Mouse (Mus musculus): ENCODE results near the gene Ovca2. TPM values are rescaled to one million over a fixed set of nuclear protein-coding genes. Genes with fewer than 3 reads are reported as not detected.

The Ovca2 gene
- polyA plus RNA-seq, 1 experiment from 2014 or later = 31.5 TPM

GRCm38 (mm10) chr11:75159564-75159963 lies 19.1 kb downstream of the Ovca2 start:
- no peak overlapping the region for H3K4me2 ChIP-seq (replicated peaks)
- H3K27ac ChIP-seq = no peak overlapping the region
- WGBS = 63% methylated on average over 2 of the region's 2 CpGs
- H3K36me3 ChIP-seq = peaks cover 47% of the 10 kb centered on the region
- no peak for ATAC-seq (ENCODE audit: insufficient number of reproducible peaks, insufficient read depth, low FRiP score, low TSS enrichment)
- no peak overlapping the region for H3K9ac ChIP-seq
- H3K4me3 ChIP-seq = no peak overlapping the region
- H3K4me1 ChIP-seq = peaks cover 26% of the 10 kb centered on the region
- H3K27me3 ChIP-seq = peaks cover 17% of the 10 kb centered on the region
- H3K9me3 ChIP-seq = no peaks in the 10 kb centered on the region

- no peak overlapping the region for H3K4me3 ChIP-seq
- ATAC-seq (ENCODE audit: insufficient number of reproducible peaks, insufficient read depth, low FRiP score, low TSS enrichment) = no peak
- 91% methylated on average over 14 of the region's 14 CpGs for WGBS
- H3K36me3 ChIP-seq = peaks cover 44% of the 10 kb centered on the region
- peaks cover 26% of the 10 kb centered on the region for H3K4me1 ChIP-seq
- H3K27me3 ChIP-seq = peaks cover 6% of the 10 kb centered on the region
- no peak overlapping the region for H3K27ac ChIP-seq
- H3K9me3 ChIP-seq = no peaks in the 10 kb centered on the region
- no peak overlapping the region for H3K4me2 ChIP-seq (replicated peaks)
- no peak overlapping the region for H3K9ac ChIP-seq
Observed at GRCm38 (mm10) chr11:75158432-75158831, 20.2 kb downstream of the Ovca2 start.

- Histone ChIP-seq H3K27ac (no peak overlapping the region), H3K4me2 (replicated peaks) (no peak overlapping the region), H3K36me3 (peaks cover 40% of the 10 kb centered on the region), H3K4me3 (no peak overlapping the region), H3K9me3 (no peaks in the 10 kb centered on the region), H3K4me1 (peaks cover 26% of the 10 kb centered on the region), H3K9ac (no peak overlapping the region), H3K27me3 (0 out of 2 replicates have a peak, but pooled peaks cover under 1% of the 10 kb centered on the region)
- 21% methylated on average over 2 of the region's 2 CpGs for WGBS
- no peak for ATAC-seq (ENCODE audit: insufficient number of reproducible peaks, insufficient read depth, low FRiP score, low TSS enrichment)
Observed at GRCm38 (mm10) chr11:75157901-75158300, 20.7 kb downstream of the Ovca2 start.

- Histone ChIP-seq H3K4me3 (no peak overlapping the region), H3K4me2 (replicated peaks) (no peak overlapping the region), H3K9me3 (no peaks in the 10 kb centered on the region), H3K9ac (no peak overlapping the region), H3K27ac (no peak overlapping the region), H3K4me1 (peaks cover 26% of the 10 kb centered on the region), H3K27me3 (no peaks in the 10 kb centered on the region), H3K36me3 (peaks cover 31% of the 10 kb centered on the region; the same call in 1 of the 2 replicates)
- WGBS = 44% methylated on average over 4 of the region's 4 CpGs
- no peak for ATAC-seq (ENCODE audit: insufficient number of reproducible peaks, insufficient read depth, low FRiP score, low TSS enrichment)
Observed at GRCm38 (mm10) chr11:75157037-75157436, 21.6 kb downstream of the Ovca2 start.

- Histone ChIP-seq H3K4me3 (no peak overlapping the region), H3K27ac (no peak overlapping the region), H3K36me3 (peaks cover 26% of the 10 kb centered on the region; the same call in 1 of the 2 replicates), H3K4me2 (replicated peaks) (no peak overlapping the region), H3K4me1 (peaks cover 21% of the 10 kb centered on the region), H3K27me3 (no peaks in the 10 kb centered on the region), H3K9ac (no peak overlapping the region), H3K9me3 (no peaks in the 10 kb centered on the region)
- WGBS = 51% methylated on average over 5 of the region's 5 CpGs
- no peak for ATAC-seq (ENCODE audit: insufficient number of reproducible peaks, insufficient read depth, low FRiP score, low TSS enrichment)
Observed at GRCm38 (mm10) chr11:75156416-75156815, 22.2 kb downstream of the Ovca2 start.

- Histone ChIP-seq H3K36me3 (0 out of 2 replicates have a peak, but pooled peaks cover 24% of the 10 kb centered on the region), H3K9ac (no peak overlapping the region)
Observed at GRCm38 (mm10) chr11:75155985-75156384, 22.6 kb downstream of the Ovca2 start.

GRCm38 (mm10) chr11:75154053-75154585 lies 24.5 kb downstream of the Ovca2 start:
- H3K4me3 ChIP-seq = no peak overlapping the region
- no peak for ATAC-seq (ENCODE audit: insufficient number of reproducible peaks, insufficient read depth, low FRiP score, low TSS enrichment)
- no peaks in the 10 kb centered on the region for H3K27me3 ChIP-seq
- H3K27ac ChIP-seq = no peak overlapping the region
- H3K4me2 ChIP-seq (replicated peaks) = no peak overlapping the region
- no peak overlapping the region for H3K9ac ChIP-seq
- H3K36me3 ChIP-seq = peaks cover 14% of the 10 kb centered on the region; the same call in 1 of the 2 replicates
- 77% methylated on average over 6 of the region's 6 CpGs for WGBS
- H3K4me1 ChIP-seq = peaks cover 19% of the 10 kb centered on the region
- H3K9me3 ChIP-seq = no peaks in the 10 kb centered on the region

More at GRCm38 (mm10) chr11:75155985-75156384, 22.6 kb downstream of the Ovca2 start:
- Histone ChIP-seq H3K4me3 (no peak overlapping the region), H3K4me1 (peaks cover 19% of the 10 kb centered on the region), H3K4me2 (replicated peaks) (no peak overlapping the region), H3K27ac (no peak overlapping the region), H3K27me3 (no peaks in the 10 kb centered on the region), H3K9me3 (no peaks in the 10 kb centered on the region)
- 61% methylated on average over 6 of the region's 6 CpGs for WGBS
- no peak for ATAC-seq (ENCODE audit: insufficient number of reproducible peaks, insufficient read depth, low FRiP score, low TSS enrichment)

GRCm38 (mm10) chr11:75152603-75153557 lies 25.8 kb downstream of the Ovca2 start:
- Histone ChIP-seq H3K4me2 (replicated peaks) (no peak overlapping the region), H3K27me3 (no peaks in the 10 kb centered on the region), H3K36me3 (peaks cover 19% of the 10 kb centered on the region; the same call in 1 of the 2 replicates), H3K4me3 (no peak overlapping the region), H3K9ac (no peak overlapping the region), H3K4me1 (peaks cover 30% of the 10 kb centered on the region), H3K9me3 (no peaks in the 10 kb centered on the region), H3K27ac (0 out of 2 replicates have a peak overlapping the region, but pooled peaks have one; percentile 1)
- ATAC-seq (ENCODE audit: insufficient number of reproducible peaks, insufficient read depth, low FRiP score, low TSS enrichment) = no peak
- WGBS = 75% methylated on average over 18 of the region's 18 CpGs

- Histone ChIP-seq H3K4me3 (no peak overlapping the region), H3K4me2 (replicated peaks) (no peak overlapping the region), H3K9ac (no peak overlapping the region), H3K4me1 (peaks cover 30% of the 10 kb centered on the region), H3K9me3 (no peaks in the 10 kb centered on the region), H3K36me3 (peaks cover 24% of the 10 kb centered on the region; the same call in 1 of the 2 replicates), H3K27ac (no peak overlapping the region), H3K27me3 (no peaks in the 10 kb centered on the region)
- ATAC-seq (ENCODE audit: insufficient number of reproducible peaks, insufficient read depth, low FRiP score, low TSS enrichment) = no peak
- 79% methylated on average over 1 of the region's 1 CpGs for WGBS
Observed at GRCm38 (mm10) chr11:75150346-75150745, 28.3 kb downstream of the Ovca2 start.

- peaks cover 31% of the 10 kb centered on the region for H3K4me1 ChIP-seq
- no peak overlapping the region for H3K4me2 ChIP-seq (replicated peaks)
- H3K4me3 ChIP-seq = no peak overlapping the region
- H3K9me3 ChIP-seq = no peaks in the 10 kb centered on the region
- ATAC-seq (ENCODE audit: insufficient number of reproducible peaks, insufficient read depth, low FRiP score, low TSS enrichment) = no peak
- peak overlapping the region; percentile 92 for H3K27ac ChIP-seq
- peaks cover 25% of the 10 kb centered on the region for H3K36me3 ChIP-seq
- 83% methylated on average over 9 of the region's 11 CpGs for WGBS
- H3K9ac ChIP-seq = no peak overlapping the region
- H3K27me3 ChIP-seq = no peaks in the 10 kb centered on the region
Observed at GRCm38 (mm10) chr11:75148332-75149035, 30.2 kb downstream of the Ovca2 start.

- Histone ChIP-seq H3K4me2 (replicated peaks) (no peak overlapping the region; the same call in 1 of the 2 replicates), H3K9ac (no peak overlapping the region), H3K4me3 (no peak overlapping the region), H3K4me1 (peaks cover 34% of the 10 kb centered on the region), H3K27me3 (no peaks in the 10 kb centered on the region), H3K36me3 (peaks cover 30% of the 10 kb centered on the region), H3K9me3 (no peaks in the 10 kb centered on the region), H3K27ac (peak overlapping the region; percentile 92)
- peak; percentile 57 for ATAC-seq (ENCODE audit: insufficient number of reproducible peaks, insufficient read depth, low FRiP score, low TSS enrichment)
- 29% methylated on average over 3 of the region's 3 CpGs for WGBS
Observed at GRCm38 (mm10) chr11:75147846-75148168, 30.8 kb downstream of the Ovca2 start.
